Mouse (Mus musculus) neural tube, embryonic 11.5 days (tissue): Measurements from ENCODE around the gene Gm5678. TPM values are rescaled to one million over a fixed set of nuclear protein-coding genes. Genes with fewer than 3 reads are reported as not detected.
"Not testable (repeated sequence)": the region's sequence is repeated elsewhere in the genome, so short reads cannot be mapped to it uniquely, and the experiment has no call there.

Experiments
- ATAC-seq: fragments of 200-750 bp; cut with Nextera tagmentation; 2 replicates; pipeline ENCODE4 v1.8.0; 2017; ENCODE audit warnings: moderate number of reproducible peaks, mild to moderate bottlenecking, moderate TSS enrichment, moderate library complexity; ENCODE audit not compliant: insufficient read depth, low FRiP score, low TSS enrichment
- DNase-seq: peaks from one replicate; pipeline ENCODE4 v3.0.0-alpha.2; 2015; ENCODE audit warnings: low spot score
- H3K27ac ChIP-seq: fragments of 300-500 bp; sonication (generic); 2 replicates; pipeline ENCODE4 v1.5.1; 2014; ENCODE audit warnings: low read depth, mild to moderate bottlenecking, low read length
- H3K27me3 ChIP-seq: fragments of 300-500 bp; sonication (generic); 2 replicates; pipeline ENCODE4 v1.6.1; 2014; ENCODE audit warnings: mild to moderate bottlenecking, low read length, mixed read lengths; ENCODE audit not compliant: control insufficient read depth, insufficient read depth
- H3K36me3 ChIP-seq: fragments of 300-500 bp; sonication (generic); 2 replicates; pipeline ENCODE4 v1.6.1; 2014; ENCODE audit warnings: mild to moderate bottlenecking, low read length, moderate library complexity, mixed read lengths; ENCODE audit not compliant: control insufficient read depth, insufficient read depth
- H3K4me1 ChIP-seq: fragments of 300-500 bp; sonication (generic); 2 replicates; pipeline ENCODE4 v1.6.1; 2014; ENCODE audit warnings: low read length, mixed read lengths; ENCODE audit not compliant: control insufficient read depth, insufficient read depth
- H3K4me2 ChIP-seq: fragments of 300-500 bp; sonication (generic); 2 replicates; pipeline ENCODE4 v1.6.1; 2014; ENCODE audit warnings: low read depth, mild to moderate bottlenecking, moderate library complexity
- H3K4me3 ChIP-seq: fragments of 300-500 bp; sonication (generic); 2 replicates; pipeline ENCODE4 v1.5.1; 2014; ENCODE audit warnings: low read depth, low read length
- H3K9ac ChIP-seq: fragments of 300-500 bp; sonication (generic); 2 replicates; pipeline ENCODE4 v1.6.1; 2014; ENCODE audit warnings: mild to moderate bottlenecking, low read length
- H3K9me3 ChIP-seq: fragments of 300-500 bp; sonication (generic); 2 replicates; pipeline ENCODE4 v1.6.1; 2016; ENCODE audit warnings: low read length; ENCODE audit not compliant: control insufficient read depth
- WGBS: fragments of 180-500 bp; shearing (Covaris S2); extraction: QIAGEN DNeasy Blood & Tissue Kit; methylation state at CpG from one replicate; pipeline ENCODE4 v1.1.7; 2014; 5-methylcytosine and 5-hydroxymethylcytosine counted together
- polyA plus RNA-seq: library from polyadenylated mRNA; unstranded; fragments of >200 nt; fragmentation: Nextera tagmentation; extraction: Ambion mirVana; gene quantifications from 2 replicates; pipeline ENCODE4 v1.2.1, GENCODE M21; 2014

The Gm5678 gene
- polyA plus RNA-seq, 1 experiment from 2014 or later: not detected

GRCm38 (mm10) chr16:93615118-93615870 is 12.6 kb upstream of the Gm5678 start:
- no peak overlapping the region for H3K9ac ChIP-seq
- no peaks in the 10 kb centered on the region for H3K27me3 ChIP-seq
- 37% methylated on average over 5 of the region's 5 CpGs for WGBS
- no peak overlapping the region for H3K27ac ChIP-seq
- no peak overlapping the region for H3K4me3 ChIP-seq
- H3K4me1 ChIP-seq: no peaks in the 10 kb centered on the region
- no peaks in the 10 kb centered on the region for H3K9me3 ChIP-seq
- DNase-seq: peak; percentile 34
- H3K36me3 ChIP-seq: 0 out of 2 replicates have a peak, but pooled peaks cover 3% of the 10 kb centered on the region
- H3K4me2 ChIP-seq: no peak overlapping the region
- no peak for ATAC-seq

GRCm38 (mm10) chr16:93623759-93624158 is 4.1 kb upstream of the Gm5678 start:
- not testable (repeated sequence) for ATAC-seq, H3K4me2 ChIP-seq, DNase-seq, H3K27ac ChIP-seq, H3K36me3 ChIP-seq, H3K4me1 ChIP-seq, H3K9ac ChIP-seq, H3K9me3 ChIP-seq, H3K4me3 ChIP-seq, H3K27me3 ChIP-seq
- 88% methylated on average over 4 of the region's 4 CpGs for WGBS

GRCm38 (mm10) chr16:93624671-93625070 is 3.2 kb upstream of the Gm5678 start:
- Histone ChIP-seq H3K4me3 (no peak overlapping the region), H3K9me3 (no peaks in the 10 kb centered on the region), H3K27me3 (no peaks in the 10 kb centered on the region), H3K4me2 (no peak overlapping the region), H3K36me3 (no peaks in the 10 kb centered on the region), H3K9ac (no peak overlapping the region), H3K27ac (no peak overlapping the region), H3K4me1 (no peaks in the 10 kb centered on the region)
- 85% methylated on average over 4 of the region's 4 CpGs for WGBS
- ATAC-seq: no peak
- no peak for DNase-seq

- no peak overlapping the region for H3K4me2 ChIP-seq
- ATAC-seq (no peak), DNase-seq (peak; percentile 16)
- no peak overlapping the region for H3K4me3 ChIP-seq
- H3K9ac ChIP-seq: no peak overlapping the region
- H3K9me3 ChIP-seq: no peaks in the 10 kb centered on the region
- WGBS: 44% methylated on average over 1 of the region's 1 CpGs
- H3K4me1 ChIP-seq: no peaks in the 10 kb centered on the region
- H3K27ac ChIP-seq: no peak overlapping the region
- no peaks in the 10 kb centered on the region for H3K36me3 ChIP-seq
- H3K27me3 ChIP-seq: no peaks in the 10 kb centered on the region
These were observed 1.2 kb upstream of the Gm5678 start for GRCm38 (mm10) chr16:93626745-93627144.

GRCm38 (mm10) chr16:93644006-93644405 is 16.1 kb downstream of the Gm5678 start:
- no peak overlapping the region for H3K4me2 ChIP-seq
- H3K9me3 ChIP-seq: no peaks in the 10 kb centered on the region
- 74% methylated on average over 4 of the region's 4 CpGs for WGBS
- H3K27ac ChIP-seq: no peak overlapping the region
- DNase-seq (no peak), ATAC-seq (no peak)
- no peaks in the 10 kb centered on the region for H3K27me3 ChIP-seq
- no peak overlapping the region for H3K4me3 ChIP-seq
- no peaks in the 10 kb centered on the region for H3K36me3 ChIP-seq
- no peaks in the 10 kb centered on the region for H3K4me1 ChIP-seq
- no peak overlapping the region for H3K9ac ChIP-seq

GRCm38 (mm10) chr16:93648441-93649183 is 20.7 kb downstream of the Gm5678 start:
- WGBS: 84% methylated on average over 5 of the region's 5 CpGs
- ATAC-seq: no peak
- H3K36me3 ChIP-seq: no peaks in the 10 kb centered on the region

GRCm38 (mm10) chr16:93667976-93668375 is 40.1 kb downstream of the Gm5678 start:
- H3K36me3 ChIP-seq: no peaks in the 10 kb centered on the region
- H3K9ac ChIP-seq: no peak overlapping the region
- H3K27ac ChIP-seq: no peak overlapping the region
- H3K27me3 ChIP-seq: no peaks in the 10 kb centered on the region
- no peak overlapping the region for H3K4me2 ChIP-seq
- H3K9me3 ChIP-seq: no peaks in the 10 kb centered on the region
- DNase-seq (no peak), ATAC-seq (no peak)
- H3K4me1 ChIP-seq: no peaks in the 10 kb centered on the region
- H3K4me3 ChIP-seq: no peak overlapping the region

More at GRCm38 (mm10) chr16:93648441-93649183, 20.7 kb downstream of the Gm5678 start:
- Histone ChIP-seq H3K4me1 (no peaks in the 10 kb centered on the region), H3K27me3 (no peaks in the 10 kb centered on the region), H3K27ac (no peak overlapping the region), H3K4me3 (no peak overlapping the region), H3K4me2 (no peak overlapping the region), H3K9me3 (no peaks in the 10 kb centered on the region), H3K9ac (no peak overlapping the region)
- no peak for DNase-seq

- H3K27ac ChIP-seq: no peak overlapping the region
- DNase-seq: no peak
- H3K4me1 ChIP-seq: no peaks in the 10 kb centered on the region
- no peaks in the 10 kb centered on the region for H3K36me3 ChIP-seq
- no peak overlapping the region for H3K9ac ChIP-seq
- no peak overlapping the region for H3K4me2 ChIP-seq
- no peak for ATAC-seq
- H3K9me3 ChIP-seq: no peaks in the 10 kb centered on the region
- no peak overlapping the region for H3K4me3 ChIP-seq
- no peaks in the 10 kb centered on the region for H3K27me3 ChIP-seq
These were observed 41.6 kb downstream of the Gm5678 start for GRCm38 (mm10) chr16:93669521-93669920.

- not testable (repeated sequence) for H3K9ac ChIP-seq, H3K36me3 ChIP-seq, H3K9me3 ChIP-seq, DNase-seq, H3K27ac ChIP-seq, H3K27me3 ChIP-seq, H3K4me1 ChIP-seq, H3K4me2 ChIP-seq, H3K4me3 ChIP-seq, ATAC-seq
- WGBS: 28% methylated on average over 4 of the region's 4 CpGs
These were observed 42.6 kb downstream of the Gm5678 start for GRCm38 (mm10) chr16:93670466-93670865.
